Mouse (Mus musculus): ENCODE data around the gene Ptrh2. TPM values are rescaled to one million over a fixed set of nuclear protein-coding genes. Genes with fewer than 3 reads are reported as not detected.

Gene Ptrh2
- 9.0 TPM for polyA plus RNA-seq (2014; fragmentation: Illumina TruSeq; extraction: RNeasy Lipid Tissue Mini Kit (QIAGEN cat#74804); ENCODE audit: low read depth, low replicate concordance)

DNA sequence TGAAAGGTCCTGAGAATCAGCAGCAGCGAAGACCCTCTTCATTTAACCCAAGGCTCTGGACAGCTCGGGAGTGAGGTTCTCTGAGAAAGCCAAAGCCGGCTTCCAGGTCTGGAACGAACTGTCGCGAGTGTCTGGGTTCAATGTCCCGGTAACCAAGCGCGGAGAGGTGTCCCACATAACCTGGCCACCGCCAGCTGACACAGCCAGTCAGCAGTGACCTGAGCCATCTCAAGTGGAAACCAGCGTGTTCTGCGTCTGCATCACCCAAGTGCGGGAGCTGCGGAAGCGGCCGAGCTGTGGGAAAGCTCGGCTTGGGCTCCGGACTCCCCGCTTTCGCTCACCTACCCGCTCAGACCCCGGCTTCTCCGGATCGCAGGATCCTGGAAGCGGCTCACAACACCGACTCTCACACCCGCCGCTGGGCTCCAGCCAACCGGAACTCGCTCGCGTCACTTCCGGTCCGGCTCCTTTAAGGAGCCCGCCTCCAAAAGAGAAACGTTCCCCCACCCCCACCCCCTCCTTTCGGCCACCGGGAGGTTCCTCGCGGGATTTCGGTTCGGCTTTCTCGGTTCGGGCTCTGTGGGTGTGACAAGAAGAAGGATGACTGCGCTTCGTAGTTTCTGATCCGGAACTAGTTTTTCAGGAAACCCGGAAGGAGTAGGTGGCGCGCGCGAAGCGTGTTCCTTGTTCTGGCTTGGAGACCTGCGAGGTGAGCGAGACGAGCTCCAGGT is at the start of gene Ptrh2, which contains the start of gene Vmp1:
Gene Ptrh2 (plus strand): TSS at position 591 of the 731 bp plus-strand sequence.
Gene Vmp1 (minus strand): TSS at position 442 of the 731 bp plus-strand sequence.

Other genes starting within 250 kb of the Ptrh2 start
- gene Rnft1, start 199.3 kb upstream of the Ptrh2 start, polyA plus RNA-seq (2014; fragmentation: Illumina TruSeq; extraction: RNeasy Lipid Tissue Mini Kit (QIAGEN cat#74804); ENCODE audit: low read depth, low replicate concordance): 32.7 TPM
- gene Rps6kb1, start 139.2 kb upstream of the Ptrh2 start, polyA plus RNA-seq (2014; fragmentation: Illumina TruSeq; extraction: RNeasy Lipid Tissue Mini Kit (QIAGEN cat#74804); ENCODE audit: low read depth, low replicate concordance): 24.7 TPM
- gene Tubd1, start 139.0 kb upstream of the Ptrh2 start, polyA plus RNA-seq (2014; fragmentation: Illumina TruSeq; extraction: RNeasy Lipid Tissue Mini Kit (QIAGEN cat#74804); ENCODE audit: low read depth, low replicate concordance): 6.8 TPM
- 228 TPM for gene Vmp1, start 149 bp upstream of the Ptrh2 start, polyA plus RNA-seq (2014; fragmentation: Illumina TruSeq; extraction: RNeasy Lipid Tissue Mini Kit (QIAGEN cat#74804); ENCODE audit: low read depth, low replicate concordance)
- gene Cltc, start 73.6 kb downstream of the Ptrh2 start, polyA plus RNA-seq (2014; fragmentation: Illumina TruSeq; extraction: RNeasy Lipid Tissue Mini Kit (QIAGEN cat#74804); ENCODE audit: low read depth, low replicate concordance): 149 TPM
- gene Dhx40, start 123.8 kb downstream of the Ptrh2 start, polyA plus RNA-seq (2014; fragmentation: Illumina TruSeq; extraction: RNeasy Lipid Tissue Mini Kit (QIAGEN cat#74804); ENCODE audit: low read depth, low replicate concordance): 32.7 TPM